Mouse (Mus musculus) T-helper 2 cell (primary cell): Measurements from ENCODE around the gene Efhb.

Source experiments
- in situ Hi-C: fragments of 300-600 bp; cut with MboI, MseI; formaldehyde crosslinking; loops from one replicate; pipeline ENCODE4 v1.15.1; 2025; ENCODE audit warnings: high pct_unique_total_duplicates

Efhb gene

GRCm38 (mm10) chr17:53364111-53364510, 99.0 kb downstream of the Efhb start:
- in situ Hi-C loops = no loop called here
